Mouse (Mus musculus) kidney, postnatal 0 days (tissue): ENCODE measurements at regions not wholly inside any gene's neighbourhood (a gene's known extent, or its start where the extent isn't known, plus 50 kb on each side); places are given as distances from the start of the nearest gene placed in this dataset.

Source experiments
- ATAC-seq: fragments of 200-750 bp; cut with Nextera tagmentation; replicated peaks from 2 replicates; pipeline ENCODE4 v1.8.0; 2017; ENCODE audit warnings: low read depth, moderate number of reproducible peaks, moderate TSS enrichment, moderate library complexity; ENCODE audit not compliant: low FRiP score
- DNase-seq: peaks from one replicate; pipeline ENCODE4 v3.0.0-alpha.2; 2016; ENCODE audit warnings: low spot score
- H3K27ac ChIP-seq: fragments of 300-500 bp; sonication (generic); 2 replicates; pipeline ENCODE4 v1.5.1; 2014; ENCODE audit warnings: mild to moderate bottlenecking
- H3K27me3 ChIP-seq: fragments of 300-500 bp; sonication (generic); 2 replicates; pipeline ENCODE4 v1.6.1; 2014; ENCODE audit warnings: low read length, mixed read lengths; ENCODE audit not compliant: insufficient read depth
- H3K36me3 ChIP-seq: fragments of 300-500 bp; sonication (generic); 2 replicates; pipeline ENCODE4 v1.6.1; 2014; ENCODE audit warnings: low read length, mixed read lengths; ENCODE audit not compliant: insufficient read depth
- H3K4me1 ChIP-seq: fragments of 300-500 bp; sonication (generic); replicated peaks from 2 replicates; pipeline ENCODE4 v1.6.1; 2014; ENCODE audit warnings: antibody characterized with exemption, low read length, mixed read lengths; ENCODE audit not compliant: insufficient read depth
- H3K4me2 ChIP-seq: fragments of 300-500 bp; sonication (generic); 2 replicates; pipeline ENCODE4 v1.6.1; 2014; ENCODE audit warnings: mild to moderate bottlenecking, low read length, moderate library complexity, mixed read lengths
- H3K4me3 ChIP-seq: fragments of 300-500 bp; sonication (generic); replicated peaks from 2 replicates; pipeline ENCODE4 v1.5.1; 2014; ENCODE audit warnings: low read depth, low read length
- H3K9ac ChIP-seq: fragments of 300-500 bp; sonication (generic); 2 replicates; pipeline ENCODE4 v1.6.1; 2014; ENCODE audit warnings: low read depth, low read length
- H3K9me3 ChIP-seq: fragments of 300-500 bp; sonication (generic); replicated peaks from 2 replicates; pipeline ENCODE4 v1.6.1; 2016; ENCODE audit warnings: low read length, inconsistent platforms, mixed read lengths
- CTCF ChIP-seq: IDR thresholded peaks from 2 replicates; pipeline ENCODE4 v1.5.1; 2016; ENCODE audit warnings: antibody characterized with exemption, low read depth, mild to moderate bottlenecking, moderate library complexity
- WGBS: fragments of 180-500 bp; shearing (Covaris S2); extraction: QIAGEN DNeasy Blood & Tissue Kit; methylation state at CpG from one replicate; pipeline ENCODE4 v1.1.7; 2014; 5-methylcytosine and 5-hydroxymethylcytosine counted together

GRCm38 (mm10) chrX:113966128-113966527 is 508.0 kb upstream of the Klhl4 start:
- ATAC-seq (no peak), DNase-seq (no peak)
- Histone ChIP-seq H3K4me1 (no peaks in the 10 kb centered on the region), H3K9me3 (no peaks in the 10 kb centered on the region), H3K9ac (no peak overlapping the region), H3K4me3 (no peak overlapping the region), H3K27me3 (no peaks in the 10 kb centered on the region), H3K4me2 (no peak overlapping the region), H3K27ac (no peak overlapping the region), H3K36me3 (no peaks in the 10 kb centered on the region)
- TF ChIP-seq CTCF = no peak
- 87% methylated on average over 5 of the region's 5 CpGs for WGBS

GRCm38 (mm10) chrX:113993118-113993517 is 481.0 kb upstream of the Klhl4 start:
- DNase-seq = no peak
- Histone ChIP-seq H3K27me3 (no peaks in the 10 kb centered on the region), H3K36me3 (no peaks in the 10 kb centered on the region), H3K4me2 (no peak overlapping the region), H3K4me1 (no peaks in the 10 kb centered on the region), H3K9ac (no peak overlapping the region), H3K4me3 (no peak overlapping the region), H3K27ac (no peak overlapping the region), H3K9me3 (no peaks in the 10 kb centered on the region)
- TF ChIP-seq CTCF = no peak
- WGBS = 84% methylated on average over 3 of the region's 3 CpGs
- no peak for ATAC-seq

GRCm38 (mm10) chrX:114041281-114041680 is 432.9 kb upstream of the Klhl4 start:
- Histone ChIP-seq H3K36me3 (no peaks in the 10 kb centered on the region), H3K9me3 (no peaks in the 10 kb centered on the region), H3K27ac (no peak overlapping the region), H3K27me3 (no peaks in the 10 kb centered on the region), H3K4me2 (no peak overlapping the region), H3K9ac (no peak overlapping the region), H3K4me3 (no peak overlapping the region), H3K4me1 (no peaks in the 10 kb centered on the region)
- ATAC-seq (no peak), DNase-seq (peak; percentile 29)
- WGBS = 45% methylated on average over 1 of the region's 1 CpGs
- peak; percentile 56 for TF ChIP-seq CTCF
